Mouse (Mus musculus): ENCODE data around the gene Cit.

GRCm38 (mm10) chr5:116045581-116045980 is 200.5 kb downstream of the Cit start:
- TF ChIP-seq HCFC1 (IDR thresholded peaks at IDR 0.05; ENCODE audit: borderline replicate concordance, insufficient read depth, low read length) = no peak
- TF ChIP-seq CHD2 (IDR thresholded peaks at IDR 0.05; ENCODE audit: low read depth, low read length) = no peak
- TF ChIP-seq ZC3H11A (IDR thresholded peaks at IDR 0.05; ENCODE audit: borderline replicate concordance, low read depth, low read length) = no peak
- TF ChIP-seq ZNF384 (IDR thresholded peaks at IDR 0.05; ENCODE audit: low read depth, low read length) = no peak

All from ES-E14 (cell line).